Mouse (Mus musculus): ENCODE results near the gene Pram1.

DNA sequence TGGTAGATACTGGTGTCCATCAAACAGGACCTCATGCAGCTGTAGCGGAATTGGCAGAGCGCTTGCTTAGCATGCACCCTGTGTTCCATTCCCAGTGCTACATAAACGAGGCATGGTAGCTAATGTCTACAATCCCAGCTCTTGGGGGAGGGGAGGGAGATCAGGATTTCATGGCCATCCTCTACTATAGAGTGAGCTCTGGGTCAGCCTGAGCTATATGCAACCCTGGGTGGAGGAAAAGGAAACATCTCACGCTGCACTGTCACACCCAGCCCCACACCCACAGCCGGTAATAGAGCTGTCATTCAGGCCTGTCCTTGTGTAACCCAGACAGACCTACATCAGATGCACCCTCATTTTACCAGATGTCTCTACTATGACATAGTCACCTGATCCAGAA is 39.4 kb upstream of the Pram1 start:
- TF ChIP-seq CTCF (IDR thresholded peaks at IDR 0.05; ENCODE audit: low read depth, low read length) = no peak
- no peak for TF ChIP-seq GATA1 (IDR thresholded peaks at IDR 0.05; ENCODE audit: borderline replicate concordance, low read length)
- TF ChIP-seq TAL1 (conservative IDR thresholded peaks at IDR 0.05; ENCODE audit: low read depth, low read length) = no peak

All from G1E (cell line).